Mouse (Mus musculus): ENCODE results near the gene Osbpl7. TPM values are rescaled to one million over a fixed set of nuclear protein-coding genes. Genes with fewer than 3 reads are reported as not detected.
A peak's percentile ranks its signal among the peaks of the same experiment; 100 is the strongest.

Osbpl7 gene
- polyA plus RNA-seq, 1 experiment: 1.8 TPM

DNA sequence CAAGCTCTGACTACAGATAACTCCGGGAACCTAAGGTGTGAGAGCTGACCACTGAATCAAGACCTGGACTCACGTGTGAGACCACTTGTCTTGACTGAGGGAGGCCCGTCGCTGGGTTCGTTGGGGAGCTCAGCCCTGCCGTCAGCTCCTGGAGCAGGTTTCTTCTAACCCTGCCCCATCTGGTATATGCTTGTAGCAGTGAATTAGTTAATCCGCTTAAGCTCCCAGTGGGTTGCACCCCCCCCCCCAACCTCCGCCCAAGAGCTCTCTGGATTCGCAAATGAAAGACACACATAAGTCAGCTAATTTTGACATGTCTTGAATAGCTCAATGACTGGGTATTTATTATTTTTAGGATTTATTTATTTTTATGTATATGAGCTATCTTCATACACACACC is 29.9 kb downstream of the Osbpl7 start:
- no peak overlapping the region for H3K4me3 ChIP-seq (ENCODE audit: insufficient read depth, poor library complexity, severe bottlenecking)
- peaks cover 5% of the 10 kb centered on the region for H3K27me3 ChIP-seq (ENCODE audit: control insufficient read depth, insufficient read depth, insufficient read length)
- H3K79me2 ChIP-seq (ENCODE audit: control insufficient read depth, insufficient read depth): no peaks in the 10 kb centered on the region
- no peaks in the 10 kb centered on the region for H3K79me3 ChIP-seq (ENCODE audit: low read depth)
- TF ChIP-seq MYOG (IDR thresholded peaks at IDR 0.05; ENCODE audit: control insufficient read depth, extremely low read depth, insufficient read length) (no peak), CEBPB (IDR thresholded peaks at IDR 0.05; ENCODE audit: low read depth) (no peak)
- no peak overlapping the region for H3ac ChIP-seq (ENCODE audit: control insufficient read depth, insufficient read length, low read depth)
- no peaks in the 10 kb centered on the region for H3K36me3 ChIP-seq (ENCODE audit: control insufficient read depth, insufficient read depth)

DNA sequence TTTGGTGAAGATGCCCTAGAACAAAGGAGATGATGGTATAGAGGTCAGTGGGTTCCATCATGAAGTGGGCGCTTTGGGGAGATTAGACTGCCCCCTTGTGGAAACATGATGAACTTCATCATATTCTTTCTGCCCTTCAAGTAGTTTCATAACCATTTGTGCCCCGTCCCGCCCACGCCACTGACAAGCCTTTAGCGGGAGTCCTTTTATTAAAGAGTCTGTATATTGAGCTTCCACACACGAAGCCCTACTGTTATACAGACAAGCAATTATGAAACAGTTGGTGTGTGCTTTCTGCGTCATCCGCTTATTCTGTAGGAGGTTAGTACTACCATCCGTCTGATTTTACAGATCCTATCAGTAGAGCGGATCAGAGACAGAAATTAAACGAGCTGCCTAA is 32.5 kb downstream of the Osbpl7 start:
- Histone ChIP-seq H3K27me3 (ENCODE audit: control insufficient read depth, insufficient read depth, insufficient read length) (no peaks in the 10 kb centered on the region), H3K4me3 (ENCODE audit: insufficient read depth, poor library complexity, severe bottlenecking) (no peak overlapping the region), H3ac (ENCODE audit: control insufficient read depth, insufficient read length, low read depth) (no peak overlapping the region), H3K79me3 (ENCODE audit: low read depth) (no peaks in the 10 kb centered on the region), H3K79me2 (ENCODE audit: control insufficient read depth, insufficient read depth) (no peaks in the 10 kb centered on the region), H3K36me3 (ENCODE audit: control insufficient read depth, insufficient read depth) (no peaks in the 10 kb centered on the region)
- TF ChIP-seq MAX (IDR thresholded peaks at IDR 0.05) (no peak), CEBPB (IDR thresholded peaks at IDR 0.05; ENCODE audit: low read depth) (no peak), CTCF (IDR thresholded peaks at IDR 0.05; ENCODE audit: control insufficient read depth, insufficient read depth, insufficient read length) (no peak), MYOG (IDR thresholded peaks at IDR 0.05; ENCODE audit: control insufficient read depth, extremely low read depth, insufficient read length) (no peak), USF1 (IDR thresholded peaks at IDR 0.05; ENCODE audit: low read depth) (no peak), FOSL1 (IDR thresholded peaks at IDR 0.05; ENCODE audit: insufficient read depth, low read length, poor library complexity, severe bottlenecking) (no peak), MYOD1 (IDR thresholded peaks at IDR 0.05; ENCODE audit: control insufficient read depth, insufficient read length, low read depth) (no peak)

DNA sequence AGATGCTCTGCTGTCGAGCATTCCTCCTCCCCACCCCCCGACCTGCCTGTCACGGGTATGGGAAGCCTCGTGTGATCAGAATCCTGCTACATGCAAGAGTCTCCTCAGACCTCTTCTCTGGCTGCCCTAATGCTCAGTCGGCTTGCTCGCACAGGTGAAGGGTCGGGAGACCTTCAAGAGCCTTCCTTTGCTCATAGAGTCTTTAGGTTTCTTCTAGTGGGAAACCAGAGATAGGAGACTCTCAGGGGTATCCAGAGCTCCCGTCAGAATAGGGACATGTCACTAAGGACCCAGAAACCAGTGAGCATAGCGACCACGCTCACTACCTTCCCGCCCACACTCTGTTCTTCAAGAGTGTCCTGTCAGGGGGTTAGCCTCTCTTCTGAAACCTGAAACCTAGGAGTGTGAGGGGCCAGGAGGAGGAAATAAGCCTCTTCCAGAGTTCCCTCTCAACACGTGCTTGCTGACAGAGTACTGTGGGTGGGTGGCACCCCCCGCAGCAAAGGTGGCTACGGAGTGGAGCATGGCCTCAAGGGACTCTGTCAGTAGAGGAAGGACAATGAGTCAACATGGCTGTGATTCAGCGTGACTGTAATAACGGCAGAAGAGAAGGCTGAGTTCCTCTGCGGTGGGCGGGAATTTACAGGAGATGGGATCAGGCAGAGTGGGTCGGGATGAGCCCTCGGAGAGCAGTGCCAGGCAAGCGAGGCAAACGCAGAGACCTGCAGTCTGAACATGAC is 33.1 kb downstream of the Osbpl7 start:
- Histone ChIP-seq H3K79me3 (ENCODE audit: low read depth) (no peaks in the 10 kb centered on the region), H3K27me3 (ENCODE audit: control insufficient read depth, insufficient read depth, insufficient read length) (no peaks in the 10 kb centered on the region), H3K79me2 (ENCODE audit: control insufficient read depth, insufficient read depth) (no peaks in the 10 kb centered on the region), H3K4me3 (ENCODE audit: insufficient read depth, poor library complexity, severe bottlenecking) (no peak overlapping the region), H3ac (ENCODE audit: control insufficient read depth, insufficient read length, low read depth) (peak overlapping the region; percentile 9), H3K36me3 (ENCODE audit: control insufficient read depth, insufficient read depth) (no peaks in the 10 kb centered on the region)
- peak; percentile 98 for TF ChIP-seq MAX (IDR thresholded peaks at IDR 0.05)
- TF ChIP-seq CEBPB (IDR thresholded peaks at IDR 0.05; ENCODE audit: low read depth): no peak
- no peak for TF ChIP-seq CTCF (IDR thresholded peaks at IDR 0.05; ENCODE audit: control insufficient read depth, insufficient read depth, insufficient read length)
- peak; percentile 79 for TF ChIP-seq FOSL1 (IDR thresholded peaks at IDR 0.05; ENCODE audit: insufficient read depth, low read length, poor library complexity, severe bottlenecking)
- TF ChIP-seq MYOD1 (IDR thresholded peaks at IDR 0.05; ENCODE audit: control insufficient read depth, insufficient read length, low read depth): no peak
- TF ChIP-seq MYOG (IDR thresholded peaks at IDR 0.05; ENCODE audit: control insufficient read depth, extremely low read depth, insufficient read length): no peak
- peak; percentile 41 for TF ChIP-seq USF1 (IDR thresholded peaks at IDR 0.05; ENCODE audit: low read depth)

DNA sequence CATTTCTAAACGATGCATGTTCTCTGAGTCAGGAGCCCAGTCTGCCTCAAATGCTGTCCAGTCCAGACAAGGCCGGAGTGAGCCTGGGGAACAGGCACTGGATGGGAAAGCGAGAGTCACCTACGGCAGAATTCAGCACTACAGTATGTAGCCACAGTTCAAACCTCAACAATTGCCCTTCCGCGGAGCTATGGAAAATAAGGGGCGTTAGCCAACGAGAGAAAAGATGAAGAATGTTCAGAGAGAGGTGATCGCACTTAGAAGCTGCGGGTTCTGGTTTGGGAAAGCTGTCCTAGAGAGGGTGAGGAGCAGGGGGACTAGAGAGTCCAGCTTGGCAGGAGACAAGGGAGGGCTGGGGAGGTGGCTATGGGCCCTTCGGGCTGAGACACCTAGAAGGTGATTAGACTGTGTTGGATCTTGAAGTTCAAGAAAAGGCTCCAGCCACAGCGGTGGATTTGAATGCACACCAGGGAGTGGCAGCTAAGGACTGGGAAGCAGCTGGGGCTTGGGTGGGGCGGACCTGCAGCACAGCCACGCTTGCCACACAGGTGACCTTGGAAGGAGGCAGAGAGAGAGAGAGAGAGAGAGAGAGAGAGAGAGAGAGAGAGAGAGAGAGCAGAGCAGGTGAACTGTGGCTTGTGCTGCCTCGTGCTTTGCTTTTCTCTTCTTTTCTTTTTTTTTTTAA is 34.5 kb downstream of the Osbpl7 start:
- Histone ChIP-seq H3K27me3 (ENCODE audit: control insufficient read depth, insufficient read depth, insufficient read length) (no peaks in the 10 kb centered on the region), H3ac (ENCODE audit: control insufficient read depth, insufficient read length, low read depth) (no peak overlapping the region), H3K4me3 (ENCODE audit: insufficient read depth, poor library complexity, severe bottlenecking) (no peak overlapping the region), H3K79me2 (ENCODE audit: control insufficient read depth, insufficient read depth) (no peaks in the 10 kb centered on the region), H3K36me3 (ENCODE audit: control insufficient read depth, insufficient read depth) (no peaks in the 10 kb centered on the region), H3K79me3 (ENCODE audit: low read depth) (no peaks in the 10 kb centered on the region)
- TF ChIP-seq FOSL1 (IDR thresholded peaks at IDR 0.05; ENCODE audit: insufficient read depth, low read length, poor library complexity, severe bottlenecking) (no peak), USF1 (IDR thresholded peaks at IDR 0.05; ENCODE audit: low read depth) (no peak), MYOD1 (IDR thresholded peaks at IDR 0.05; ENCODE audit: control insufficient read depth, insufficient read length, low read depth) (no peak), MAX (IDR thresholded peaks at IDR 0.05) (no peak), CEBPB (IDR thresholded peaks at IDR 0.05; ENCODE audit: low read depth) (no peak), CTCF (IDR thresholded peaks at IDR 0.05; ENCODE audit: control insufficient read depth, insufficient read depth, insufficient read length) (no peak), MYOG (IDR thresholded peaks at IDR 0.05; ENCODE audit: control insufficient read depth, extremely low read depth, insufficient read length) (no peak)

DNA sequence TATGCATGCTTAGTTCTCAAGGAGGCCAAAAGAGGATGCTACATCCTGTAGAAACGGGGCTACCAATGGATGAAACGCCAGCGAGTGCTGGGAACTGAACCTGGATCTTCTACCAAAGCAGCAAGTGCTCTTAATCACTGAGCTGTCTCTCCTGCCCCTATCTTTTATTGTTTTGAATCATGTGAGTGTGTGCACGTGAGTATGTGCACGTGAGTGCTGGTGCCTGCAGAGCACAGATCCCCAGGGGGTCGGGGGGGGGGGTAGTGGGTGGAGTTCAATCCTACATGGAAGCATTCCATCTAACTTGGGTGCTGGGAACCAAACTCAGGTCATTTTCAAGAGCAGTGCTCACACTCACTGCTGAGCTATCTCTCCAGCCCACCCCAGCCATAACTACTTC is 35.9 kb downstream of the Osbpl7 start:
- Histone ChIP-seq H3K79me2 (ENCODE audit: control insufficient read depth, insufficient read depth) (no peaks in the 10 kb centered on the region), H3K79me3 (ENCODE audit: low read depth) (no peaks in the 10 kb centered on the region), H3K36me3 (ENCODE audit: control insufficient read depth, insufficient read depth) (no peaks in the 10 kb centered on the region), H3ac (ENCODE audit: control insufficient read depth, insufficient read length, low read depth) (no peak overlapping the region), H3K4me3 (ENCODE audit: insufficient read depth, poor library complexity, severe bottlenecking) (no peak overlapping the region), H3K27me3 (ENCODE audit: control insufficient read depth, insufficient read depth, insufficient read length) (peaks cover 5% of the 10 kb centered on the region)
- TF ChIP-seq USF1 (IDR thresholded peaks at IDR 0.05; ENCODE audit: low read depth) (no peak), MYOG (IDR thresholded peaks at IDR 0.05; ENCODE audit: control insufficient read depth, extremely low read depth, insufficient read length) (no peak), MAX (IDR thresholded peaks at IDR 0.05) (no peak), CEBPB (IDR thresholded peaks at IDR 0.05; ENCODE audit: low read depth) (no peak), MYOD1 (IDR thresholded peaks at IDR 0.05; ENCODE audit: control insufficient read depth, insufficient read length, low read depth) (no peak), FOSL1 (IDR thresholded peaks at IDR 0.05; ENCODE audit: insufficient read depth, low read length, poor library complexity, severe bottlenecking) (no peak), CTCF (IDR thresholded peaks at IDR 0.05; ENCODE audit: control insufficient read depth, insufficient read depth, insufficient read length) (no peak)
